Mouse (Mus musculus) heart, postnatal 0 days (tissue): Measurements from ENCODE around the gene Casd1. TPM values are rescaled to one million over a fixed set of nuclear protein-coding genes. Genes with fewer than 3 reads are reported as not detected.

Experiments used
- ATAC-seq: fragments of 200-750 bp; cut with Nextera tagmentation; 2 replicates; pipeline ENCODE4 v1.8.0; 2017; ENCODE audit warnings: low read depth, moderate number of reproducible peaks, moderate library complexity; ENCODE audit not compliant: insufficient read depth
- DNase-seq: peaks from one replicate; pipeline ENCODE4 v3.0.0-alpha.2; 2016; ENCODE audit warnings: low spot score
- H3K27ac ChIP-seq: fragments of 300-500 bp; sonication (generic); 2 replicates; pipeline ENCODE4 v1.5.1; 2014; ENCODE audit warnings: low read depth, mild to moderate bottlenecking
- H3K27me3 ChIP-seq: fragments of 300-500 bp; sonication (generic); 2 replicates; pipeline ENCODE4 v1.6.1; 2014; ENCODE audit warnings: low read length, mixed read lengths; ENCODE audit not compliant: control insufficient read depth, insufficient read depth
- H3K36me3 ChIP-seq: fragments of 300-500 bp; sonication (generic); replicated peaks from 2 replicates; pipeline ENCODE4 v1.6.1; 2014; ENCODE audit warnings: low read length, mixed read lengths; ENCODE audit not compliant: control insufficient read depth, insufficient read depth
- H3K4me1 ChIP-seq: fragments of 300-500 bp; sonication (generic); 2 replicates; pipeline ENCODE4 v1.6.1; 2014; ENCODE audit warnings: antibody characterized with exemption; ENCODE audit not compliant: control insufficient read depth, insufficient read depth
- H3K4me2 ChIP-seq: fragments of 300-500 bp; sonication (generic); 2 replicates; pipeline ENCODE4 v1.6.1; 2014; ENCODE audit warnings: low read depth, mild to moderate bottlenecking, low read length, moderate library complexity
- H3K4me3 ChIP-seq: fragments of 300-500 bp; sonication (generic); 2 replicates; pipeline ENCODE4 v1.5.1; 2014; ENCODE audit warnings: low read depth, low read length
- H3K9ac ChIP-seq: fragments of 300-500 bp; sonication (generic); replicated peaks from 2 replicates; pipeline ENCODE4 v1.6.1; 2014; ENCODE audit warnings: low read depth, low read length, mixed read lengths
- H3K9me3 ChIP-seq: fragments of 300-500 bp; sonication (generic); replicated peaks from 2 replicates; pipeline ENCODE4 v1.6.1; 2016; ENCODE audit warnings: low read length; ENCODE audit not compliant: control insufficient read depth
- CTCF ChIP-seq: IDR thresholded peaks from 2 replicates; pipeline ENCODE4 v1.5.1; 2016; ENCODE audit warnings: antibody characterized with exemption, control low read depth, low read depth
- EP300 ChIP-seq: IDR thresholded peaks from 2 replicates; pipeline ENCODE4 v1.6.1; 2016; ENCODE audit warnings: antibody characterized with exemption, low read depth
- WGBS: fragments of 180-500 bp; shearing (Covaris S2); extraction: QIAGEN DNeasy Blood & Tissue Kit; methylation state at CpG from one replicate; pipeline ENCODE4 v1.1.7; 2014; 5-methylcytosine and 5-hydroxymethylcytosine counted together
- polyA plus RNA-seq: library from polyadenylated mRNA; unstranded; fragments of >200 nt; fragmentation: Nextera tagmentation; extraction: Ambion mirVana; gene quantifications from 2 replicates; pipeline ENCODE4 v1.2.1, GENCODE M21; 2015
- total RNA-seq: library from RNA; depleted of rRNA; stranded (reverse); fragments of >200 nt; gene quantifications from 2 replicates; pipeline ENCODE4 v1.2.3, GENCODE M21; 2014; ENCODE audit warnings: low replicate concordance

The Casd1 gene
- total and polyA plus RNA-seq, 2 experiments from 2014 or later = 17.9 to 44.6 TPM

GRCm38 (mm10) chr6:4583485-4583884 lies 17.2 kb upstream of the Casd1 start:
- DNase-seq = no peak
- Histone ChIP-seq H3K9me3 (no peaks in the 10 kb centered on the region), H3K36me3 (no peaks in the 10 kb centered on the region), H3K27ac (no peak overlapping the region), H3K4me1 (no peaks in the 10 kb centered on the region), H3K4me2 (no peak overlapping the region), H3K9ac (no peak overlapping the region), H3K4me3 (no peak overlapping the region), H3K27me3 (no peaks in the 10 kb centered on the region)
- TF ChIP-seq CTCF (no peak), EP300 (no peak)
- no peak for ATAC-seq
- 58% methylated on average over 6 of the region's 6 CpGs for WGBS

- Histone ChIP-seq H3K4me1 (no peaks in the 10 kb centered on the region), H3K36me3 (no peaks in the 10 kb centered on the region), H3K4me3 (no peak overlapping the region), H3K27ac (no peak overlapping the region), H3K9ac (no peak overlapping the region), H3K27me3 (no peaks in the 10 kb centered on the region), H3K4me2 (no peak overlapping the region), H3K9me3 (no peaks in the 10 kb centered on the region)
- TF ChIP-seq EP300 = no peak
- no peak for TF ChIP-seq CTCF
- 70% methylated on average over 4 of the region's 4 CpGs for WGBS
- DNase-seq = no peak
- ATAC-seq = no peak
Observed at GRCm38 (mm10) chr6:4587946-4588345, 12.7 kb upstream of the Casd1 start.

DNA sequence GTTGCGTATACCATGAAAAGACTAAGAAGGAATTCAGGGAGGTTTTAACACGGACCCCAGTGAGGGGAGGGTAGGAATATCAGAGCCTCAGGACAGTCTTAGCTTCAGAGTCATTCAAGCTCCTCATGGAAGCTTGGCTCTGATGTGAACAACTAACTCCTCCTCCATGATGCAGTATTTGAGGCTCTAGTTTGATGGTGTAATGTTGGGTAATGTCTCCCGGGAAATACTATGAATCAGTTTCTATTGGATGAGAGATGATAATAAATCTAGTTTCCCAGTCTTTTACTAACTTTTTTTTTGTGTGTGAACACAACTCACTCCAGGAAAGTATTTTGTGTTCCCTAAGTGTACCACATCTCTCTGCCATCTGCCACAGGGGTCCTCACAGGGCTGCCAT lies 11.9 kb upstream of the Casd1 start:
- 92% methylated on average over 3 of the region's 3 CpGs for WGBS
- Histone ChIP-seq H3K36me3 (no peaks in the 10 kb centered on the region), H3K9ac (no peak overlapping the region), H3K27me3 (no peaks in the 10 kb centered on the region), H3K4me3 (no peak overlapping the region), H3K27ac (no peak overlapping the region), H3K4me2 (no peak overlapping the region), H3K4me1 (no peaks in the 10 kb centered on the region), H3K9me3 (no peaks in the 10 kb centered on the region)
- TF ChIP-seq CTCF = no peak
- no peak for TF ChIP-seq EP300
- no peak for DNase-seq
- no peak for ATAC-seq

- ATAC-seq (no peak), DNase-seq (no peak)
- Histone ChIP-seq H3K9ac (no peak overlapping the region), H3K9me3 (no peaks in the 10 kb centered on the region), H3K4me1 (no peaks in the 10 kb centered on the region), H3K27ac (no peak overlapping the region), H3K27me3 (no peaks in the 10 kb centered on the region), H3K36me3 (no peaks in the 10 kb centered on the region), H3K4me2 (no peak overlapping the region), H3K4me3 (no peak overlapping the region)
- no peak for TF ChIP-seq EP300
- no peak for TF ChIP-seq CTCF
- 66% methylated on average over 8 of the region's 8 CpGs for WGBS
Observed at GRCm38 (mm10) chr6:4590089-4590488, 10.6 kb upstream of the Casd1 start.

DNA sequence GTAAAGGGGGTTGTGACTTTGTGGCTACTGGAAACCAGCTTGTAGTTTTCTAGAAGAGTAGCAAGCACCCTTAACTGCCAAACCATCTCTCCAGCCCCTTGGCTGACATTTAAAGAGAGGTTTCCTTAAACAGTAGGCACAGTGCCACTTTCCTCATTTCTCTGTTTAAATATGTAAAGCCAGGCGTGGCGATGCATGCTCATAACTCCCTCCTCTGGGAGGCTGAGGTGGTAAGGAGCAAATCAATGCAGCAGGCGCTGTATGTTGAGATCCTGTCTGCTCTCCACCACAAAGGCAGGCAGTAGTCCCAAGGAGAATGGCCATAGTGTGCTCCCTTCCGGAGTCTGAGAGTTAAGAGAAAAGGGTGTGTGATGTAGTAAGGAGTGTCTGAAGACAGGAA lies 2.9 kb upstream of the Casd1 start:
- ATAC-seq = no peak
- H3K4me3 ChIP-seq = no peak overlapping the region

DNA sequence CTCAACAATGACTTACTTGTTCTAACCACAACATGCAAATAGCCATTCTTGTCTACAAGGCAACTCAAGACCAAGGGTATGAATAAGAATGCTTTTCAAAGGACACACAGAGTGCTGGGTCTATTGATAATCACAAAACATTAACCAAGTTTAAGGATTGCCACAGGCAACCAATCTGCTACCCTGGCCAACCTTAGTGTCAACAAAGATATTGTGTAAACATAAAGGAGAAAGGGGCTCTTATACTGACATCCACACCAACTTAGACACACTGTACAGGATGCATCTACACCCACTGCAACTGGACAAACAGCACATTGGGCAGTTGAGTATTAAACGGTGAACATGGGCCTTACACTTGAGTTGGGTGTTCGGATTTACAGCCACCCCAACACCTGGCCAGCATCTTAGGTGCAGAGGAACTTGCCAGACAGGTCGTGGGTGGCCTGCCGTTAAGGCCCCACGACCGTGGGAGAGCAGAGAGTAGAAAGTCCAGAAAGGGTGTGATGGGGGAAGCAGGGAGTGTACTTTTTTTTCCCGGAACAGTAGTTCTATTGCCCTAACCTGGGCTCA lies 468 bp upstream of the Casd1 start:
- Histone ChIP-seq H3K4me1 (peaks cover 5% of the 10 kb centered on the region), H3K27me3 (no peaks in the 10 kb centered on the region), H3K9me3 (no peaks in the 10 kb centered on the region), H3K9ac (peak overlapping the region; percentile 99), H3K4me2 (peak overlapping the region; percentile 86), H3K27ac (peak overlapping the region; percentile 97), H3K4me3 (peak overlapping the region; percentile 95), H3K36me3 (no peaks in the 10 kb centered on the region)
- ATAC-seq (no peak), DNase-seq (no peak)
- TF ChIP-seq CTCF = no peak
- TF ChIP-seq EP300 = no peak
- WGBS = 33% methylated on average over 7 of the region's 7 CpGs

More for the DNA sequence above, 2.9 kb upstream of the Casd1 start:
- no peak overlapping the region for H3K9ac ChIP-seq
- no peaks in the 10 kb centered on the region for H3K27me3 ChIP-seq
- no peaks in the 10 kb centered on the region for H3K9me3 ChIP-seq
- no peak overlapping the region for H3K27ac ChIP-seq
- 62% methylated on average over 4 of the region's 4 CpGs for WGBS
- no peak for DNase-seq
- TF ChIP-seq EP300 (no peak), CTCF (no peak)
- H3K4me2 ChIP-seq = no peak overlapping the region
- peaks cover 5% of the 10 kb centered on the region for H3K4me1 ChIP-seq
- no peaks in the 10 kb centered on the region for H3K36me3 ChIP-seq
